Mouse (Mus musculus): ENCODE measurements at regions not wholly inside any gene's neighbourhood (a gene's known extent, or its start where the extent isn't known, plus 50 kb on each side); places are given as distances from the start of the nearest gene placed in this dataset.

DNA sequence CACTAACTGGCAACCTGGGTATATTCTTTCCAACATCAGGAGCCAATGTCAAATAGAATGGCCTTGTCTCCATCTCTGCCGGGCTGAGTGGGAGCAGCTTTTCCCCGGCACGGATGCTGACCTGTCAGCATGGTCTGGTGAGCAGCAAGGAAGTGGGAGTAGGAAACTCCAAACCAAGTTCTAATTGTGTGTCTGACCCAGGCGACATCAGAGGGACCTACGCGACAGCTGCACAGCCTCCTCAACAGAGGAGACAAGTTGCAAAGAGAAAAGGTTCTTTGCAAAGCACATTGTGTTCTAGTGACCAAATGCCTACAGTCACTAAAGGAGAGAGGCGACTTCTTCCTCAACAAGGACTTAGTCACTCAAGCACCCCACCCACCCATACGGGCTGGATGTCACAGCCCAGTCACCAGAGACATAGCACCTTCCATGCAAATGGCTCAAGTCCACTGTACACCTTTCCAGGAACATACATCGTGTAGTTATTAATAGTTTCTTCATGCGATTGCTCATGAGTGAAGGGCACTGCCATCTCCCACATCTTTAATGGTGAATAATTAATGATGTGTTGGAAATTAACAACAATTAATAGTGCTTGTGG, 334.8 kb upstream of the Hnrnpa3 start:
- TF ChIP-seq POLR2A (IDR thresholded peaks at IDR 0.05; ENCODE audit: borderline replicate concordance, insufficient read depth, low read length) (no peak), CTCF (IDR thresholded peaks at IDR 0.05; ENCODE audit: borderline replicate concordance, insufficient read depth, low read depth, low read length) (no peak)
